Mouse (Mus musculus): Measurements from ENCODE around the gene Olfr983.

Olfr983 gene

DNA sequence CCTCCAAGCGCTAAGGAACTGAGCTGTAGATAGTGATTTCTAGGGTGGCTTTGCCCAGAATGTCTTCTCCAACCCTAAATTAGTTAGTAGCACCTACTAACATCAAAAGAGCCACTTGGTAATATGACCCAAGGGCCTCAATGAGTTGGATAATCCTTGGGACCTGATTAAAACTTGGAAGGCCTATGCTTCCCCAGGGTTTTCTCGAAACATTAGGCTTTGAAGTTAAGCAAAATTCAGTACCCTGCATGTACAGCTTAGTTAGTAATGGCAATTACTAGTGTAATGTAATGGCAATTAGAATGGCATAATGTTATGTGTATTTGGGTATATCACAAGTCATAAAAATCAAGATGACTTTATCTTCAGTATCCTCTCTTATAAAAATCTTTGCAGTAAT, at the start of gene Olfr983:
Olfr983 (minus strand) TSS at position 101 of the 400 bp plus-strand sequence.
- no peak for DNase-seq (ENCODE audit: low read depth, low spot score)

DNA sequence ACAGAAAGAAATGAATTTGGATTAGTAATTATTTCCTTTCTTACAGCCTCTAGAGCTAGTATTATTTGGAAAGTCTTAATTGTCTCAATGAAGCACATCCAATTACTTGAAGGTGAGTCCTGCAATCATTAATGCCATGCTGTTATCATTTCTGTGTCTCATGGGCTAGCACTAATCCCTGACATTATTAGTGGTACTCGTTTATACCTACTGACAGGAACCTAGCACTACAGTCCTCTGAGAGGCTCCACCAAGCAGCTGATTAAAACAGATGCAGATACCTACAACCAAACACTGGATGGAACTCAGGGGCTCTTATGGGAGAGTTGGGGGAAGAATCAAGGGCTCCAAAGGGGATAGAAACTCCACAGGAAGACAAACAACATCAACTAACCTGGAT, 48.1 kb upstream of the Olfr983 start:
- DNase-seq (ENCODE audit: low read depth, low spot score), result no peak

DNA sequence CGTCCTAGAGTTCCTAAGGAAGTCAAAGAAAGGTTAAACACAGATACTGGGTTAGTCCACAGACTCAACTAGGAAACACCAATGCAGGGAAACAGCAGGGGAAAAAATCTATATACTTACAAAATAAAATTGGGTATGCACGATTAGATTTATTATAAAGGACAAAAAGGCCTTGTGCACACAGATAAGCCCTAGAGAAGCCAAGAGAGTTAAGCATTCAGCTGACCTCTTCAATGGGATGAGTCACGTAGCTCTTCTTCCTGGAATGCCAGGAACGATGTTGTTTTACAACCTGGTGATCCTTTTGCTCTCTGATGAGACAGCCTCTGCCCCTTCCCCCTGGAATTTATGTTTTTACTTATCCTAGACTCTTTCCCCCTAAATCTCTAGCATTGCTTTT, 46.1 kb upstream of the Olfr983 start:
- no peak for DNase-seq (ENCODE audit: low read depth, low spot score)

DNA sequence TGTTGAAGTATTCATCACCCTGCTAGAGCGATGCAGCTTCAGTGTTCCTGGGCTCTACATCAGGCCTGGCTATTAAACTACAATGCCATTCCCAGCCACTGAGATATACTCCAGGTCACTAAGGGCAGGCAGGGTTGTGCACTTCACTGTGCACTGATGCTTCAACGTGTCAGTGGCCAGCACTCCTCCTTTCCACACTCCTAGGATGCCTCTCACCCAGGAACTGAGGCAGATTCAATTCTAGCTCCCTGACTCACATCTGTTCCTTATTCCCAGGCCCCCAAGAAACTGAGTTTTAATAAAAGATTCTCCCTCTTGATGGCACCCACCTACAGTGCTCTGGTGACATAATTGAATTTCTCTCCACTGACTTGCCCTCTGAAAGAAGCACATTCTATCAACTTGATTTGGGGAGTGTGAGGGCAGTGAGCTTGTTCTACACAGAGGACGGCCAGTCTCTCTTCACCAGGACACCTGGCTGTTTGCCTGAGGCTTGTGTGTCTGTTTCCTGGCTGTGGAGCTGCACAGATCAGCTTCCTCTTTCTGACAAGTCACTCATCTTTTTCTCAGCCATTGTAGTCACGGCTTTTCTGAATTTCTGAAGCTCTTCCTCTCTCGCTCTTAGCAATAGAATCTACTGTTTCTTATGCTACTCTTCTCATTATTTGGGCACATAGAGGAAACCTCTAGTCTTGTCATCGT, 43.7 kb upstream of the Olfr983 start:
- no peak for DNase-seq (ENCODE audit: low read depth, low spot score)

DNA sequence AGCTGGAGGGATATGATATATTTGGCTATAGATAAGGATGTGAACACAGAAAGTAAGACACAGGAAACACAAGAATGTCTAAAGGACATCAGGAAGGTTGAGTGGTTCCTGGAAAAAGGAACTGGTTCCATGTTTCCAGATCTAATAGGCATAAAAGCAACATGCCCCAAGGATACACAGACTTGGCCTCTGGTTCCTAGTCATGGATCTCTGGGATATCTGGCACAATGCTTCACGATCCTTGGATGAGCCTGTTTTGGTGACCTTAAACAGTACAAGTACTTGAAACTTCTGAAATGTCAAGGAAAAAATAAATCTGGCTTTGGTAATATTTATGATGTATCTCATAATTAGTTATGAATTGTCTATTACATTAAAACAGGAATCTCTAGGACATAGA, 37.2 kb upstream of the Olfr983 start:
- no peak for DNase-seq (ENCODE audit: low read depth, low spot score)

DNA sequence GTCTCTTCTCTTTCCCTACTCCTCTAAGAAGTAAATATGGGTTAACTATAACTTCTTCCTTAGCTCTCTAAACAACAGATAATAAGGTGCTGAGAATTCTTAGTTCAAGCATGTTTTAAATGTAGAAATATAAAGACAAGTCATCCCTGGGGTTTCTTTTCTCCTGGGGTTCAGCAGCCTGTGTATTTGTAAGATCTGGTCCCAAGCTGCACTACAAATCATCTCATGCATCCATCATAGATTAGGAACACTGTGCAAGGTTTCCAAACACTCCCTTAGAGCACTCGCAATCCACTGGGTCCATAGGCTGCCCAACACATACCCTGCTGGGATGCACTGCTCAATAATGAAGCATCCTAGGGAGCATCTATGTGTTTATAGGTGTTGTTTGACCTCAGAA, 36.7 kb upstream of the Olfr983 start, which contains the start of gene Olfr985:
Olfr985 (minus strand) TSS at position 101 of the 400 bp plus-strand sequence.
- DNase-seq (ENCODE audit: low read depth, low spot score), result no peak

DNA sequence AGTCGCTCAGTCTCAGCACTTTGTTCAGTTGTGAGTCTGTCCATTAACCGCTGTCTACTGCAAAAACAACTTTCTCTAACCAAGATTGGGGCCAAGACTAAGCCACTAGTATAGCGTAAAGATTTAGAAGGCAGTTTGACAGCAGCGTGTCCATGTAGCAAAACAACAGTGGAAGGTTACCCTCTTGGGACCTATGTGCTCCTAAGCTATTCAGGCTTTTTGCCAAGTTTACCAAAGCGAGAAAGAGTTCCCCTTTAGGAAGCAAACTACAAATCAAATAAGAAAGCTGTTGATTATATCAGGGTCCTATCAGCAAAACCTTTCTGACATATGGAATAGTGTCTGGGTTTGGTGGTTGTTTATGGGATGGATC, 23.9 kb upstream of the Olfr983 start:
- no peak for DNase-seq (ENCODE audit: low read depth, low spot score)

DNA sequence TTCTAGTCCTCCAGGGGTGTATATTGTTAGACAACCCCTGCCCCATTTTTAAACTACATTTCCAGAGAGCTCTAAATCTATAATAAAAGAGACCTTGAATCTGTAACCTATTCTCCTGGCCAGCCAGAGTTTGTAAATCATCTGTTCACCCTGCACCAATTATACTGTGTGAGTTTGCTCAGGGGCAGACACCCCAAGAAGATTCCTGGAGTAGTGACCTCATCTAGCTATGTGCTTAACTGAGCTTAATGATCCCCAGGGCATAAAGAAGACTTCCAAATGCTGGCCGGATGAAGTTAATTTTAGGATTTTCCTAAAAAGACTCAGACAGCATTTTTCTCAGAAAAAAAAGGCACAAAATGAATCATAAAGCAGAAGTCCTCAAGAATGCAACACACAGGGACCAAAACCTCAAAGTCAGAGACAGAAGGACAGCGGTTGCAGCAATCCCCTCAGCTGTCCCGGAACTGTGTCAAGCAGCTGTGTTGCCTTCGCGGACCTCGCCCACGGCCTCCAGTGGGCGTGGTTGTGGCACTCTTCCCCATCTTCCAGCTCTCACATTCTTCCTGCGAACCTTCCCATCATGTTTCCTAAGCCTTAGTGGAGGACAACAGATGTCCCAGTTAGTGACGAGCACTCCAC, 23.4 kb upstream of the Olfr983 start:
- DNase-seq (ENCODE audit: low read depth, low spot score), result no peak

DNA sequence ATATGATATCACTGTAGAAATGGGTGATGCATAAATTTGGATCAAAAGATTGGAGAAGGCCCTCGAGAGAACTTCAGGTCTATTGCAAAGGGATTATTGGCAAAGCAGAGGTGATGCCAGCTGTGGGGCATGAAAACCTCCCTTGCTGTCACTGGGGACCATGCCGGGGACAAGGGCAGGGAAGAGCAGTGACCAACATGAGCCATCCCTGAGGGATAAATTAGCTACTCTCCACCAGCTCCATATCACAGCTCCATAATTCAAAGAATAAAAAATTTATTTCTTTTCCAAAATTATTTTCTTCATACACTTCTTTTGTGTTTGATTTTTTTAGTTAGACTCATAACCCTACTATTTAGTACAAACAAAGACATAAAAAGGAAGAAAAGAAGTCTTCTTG, 20.7 kb upstream of the Olfr983 start, which contains the start of gene Olfr984:
Olfr984 (minus strand) TSS at position 101 of the 400 bp plus-strand sequence.
- DNase-seq (ENCODE audit: low read depth, low spot score), result no peak

DNA sequence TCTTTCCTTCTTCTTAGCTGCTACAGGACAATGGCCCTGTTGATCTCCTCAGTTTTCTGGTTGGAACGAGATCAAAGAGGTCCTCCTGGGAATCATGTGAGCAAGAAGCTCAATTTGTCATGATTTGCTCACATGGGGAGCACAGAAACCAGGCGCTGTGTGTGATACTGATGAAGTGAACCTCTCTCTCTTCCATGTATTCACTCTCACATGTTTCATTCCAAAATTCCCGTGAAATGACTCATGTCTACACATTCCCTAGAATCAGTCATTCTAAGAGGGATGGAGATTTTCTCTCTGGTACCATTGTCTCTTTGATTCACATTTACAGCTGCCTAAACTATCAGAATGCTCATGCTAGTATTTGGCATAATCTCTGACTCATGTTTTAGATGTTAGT, 1.4 kb upstream of the Olfr983 start:
- no peak for DNase-seq (ENCODE audit: low read depth, low spot score)

DNA sequence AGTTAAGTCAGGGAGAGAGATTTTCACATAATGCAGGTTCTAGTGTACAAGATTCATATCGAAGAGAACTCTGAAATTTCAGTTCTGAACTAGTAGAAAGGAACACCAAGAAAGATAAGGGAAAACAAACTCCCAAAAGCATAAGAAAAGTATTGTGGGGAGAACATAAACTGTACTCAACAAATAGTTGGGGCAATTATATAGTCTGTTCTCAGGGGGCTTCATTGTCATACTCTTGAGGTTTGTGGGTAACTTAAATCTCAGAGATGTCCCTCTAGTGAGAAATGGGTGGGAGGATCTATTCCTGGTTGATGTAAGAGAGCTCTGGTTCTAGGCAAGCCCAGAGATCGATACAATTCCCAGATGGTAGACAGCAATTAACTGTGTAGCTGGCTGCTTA, 19.9 kb downstream of the Olfr983 start, which contains the start of gene Olfr982:
Olfr982 (plus strand) TSS at position 301 of the 400 bp plus-strand sequence.
- no peak for DNase-seq (ENCODE audit: low read depth, low spot score)

DNA sequence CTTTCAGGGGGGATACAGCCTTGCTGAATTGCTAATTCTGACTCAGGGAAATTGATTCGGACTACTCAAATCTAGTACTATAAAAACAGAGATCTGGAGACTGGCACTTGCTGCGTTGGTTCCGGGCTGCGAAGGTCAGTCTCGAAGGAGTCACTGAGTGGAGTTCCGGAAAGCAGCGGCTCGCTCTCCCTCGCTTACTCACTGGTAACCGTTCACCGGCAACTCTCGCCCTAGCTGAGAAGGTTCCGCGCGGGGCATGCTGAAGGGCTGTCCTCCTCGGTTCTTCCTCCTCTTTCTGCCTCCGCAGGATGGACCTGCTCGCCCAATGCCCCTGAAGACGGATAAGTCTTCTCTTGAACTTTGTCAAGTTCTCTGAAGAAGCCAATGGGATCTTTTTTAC, 43.3 kb downstream of the Olfr983 start:
- DNase-seq (ENCODE audit: low read depth, low spot score), result no peak

Measured in retina, adult 2 months (tissue).